Comparison of ENCODE assay signal across 7 mouse cellular contexts in the genomic region with DNA sequence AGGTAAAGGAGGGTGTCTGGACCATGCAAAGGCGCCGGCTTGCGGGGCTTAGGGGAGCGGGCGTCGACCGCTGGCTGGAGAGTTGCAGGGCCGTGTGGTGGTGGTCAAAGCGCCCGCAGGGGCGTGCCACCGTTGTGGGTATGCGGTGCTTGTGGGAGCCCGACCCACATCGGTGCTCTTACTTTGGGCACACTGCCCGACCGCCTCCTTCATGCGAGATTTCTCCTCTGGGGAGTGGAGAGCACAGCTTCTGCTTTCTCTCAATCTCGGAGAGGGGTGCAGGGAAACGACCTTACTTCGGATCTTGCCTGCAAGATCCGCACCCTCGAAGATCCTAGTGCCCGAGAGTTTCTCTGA. TPM values are rescaled to one million over a fixed set of nuclear protein-coding genes. Genes with fewer than 3 reads are reported as not detected.
DNase-seq lines count a peak whose midpoint lies in the region; ATAC-seq and TF ChIP-seq lines count a peak whose summit lies in the region.

No protein-coding gene starts in this region.

- H3K36me3 ChIP-seq in lung, postnatal 0 days (ENCODE audit: insufficient read depth, low read length): no peaks in the 10 kb centered on the region
- no peaks in the 10 kb centered on the region for H3K36me3 ChIP-seq in limb, embryonic 12.5 days
- peaks cover 9% of the 10 kb centered on the region for H3K36me3 ChIP-seq in small intestine, adult 2 months (ENCODE audit: control insufficient read depth, insufficient read depth, low read length)

- ATAC-seq in lung, postnatal 0 days: peak; percentile 45
- ATAC-seq in erythroid progenitor cell, adult 5-6 weeks (replicated peaks; ENCODE audit: low FRiP score, poor library complexity, severe bottlenecking): peak; percentile 57; the same call in 1 of the 2 replicates
- no peak; the same call in 1 of the 2 replicates for ATAC-seq in limb, embryonic 12.5 days (ENCODE audit: insufficient number of reproducible peaks, insufficient read depth, low FRiP score, low TSS enrichment, low read depth)
- no peak for ATAC-seq in inflammation-experienced regulatory T-cells, adult 6 months

- 1% methylated on average over 23 of the region's 24 CpGs for WGBS in lung, postnatal 0 days
- WGBS in limb, embryonic 12.5 days: under 1% methylated on average over 24 of the region's 24 CpGs
- 1% methylated on average over 24 of the region's 24 CpGs for WGBS in small intestine, adult 2 months

- H3K9me3 ChIP-seq in lung, postnatal 0 days (ENCODE audit: low read length): no peaks in the 10 kb centered on the region
- no peaks in the 10 kb centered on the region for H3K9me3 ChIP-seq in limb, embryonic 12.5 days

- DNase-seq in lung, postnatal 0 days (ENCODE audit: low spot score): no peak
- no peak for DNase-seq in lung, postnatal 36 days
- no peak for DNase-seq in retina, embryonic 14.5 days (ENCODE audit: low spot score)

- no peaks in the 10 kb centered on the region for H3K27me3 ChIP-seq in lung, postnatal 0 days (replicated peaks; ENCODE audit: insufficient read depth, low read length)
- H3K27me3 ChIP-seq in limb, embryonic 12.5 days: peaks cover 12% of the 10 kb centered on the region
- H3K27me3 ChIP-seq in small intestine, adult 2 months (ENCODE audit: control insufficient read depth, insufficient read depth, low read length): no peaks in the 10 kb centered on the region

- peak overlapping the region; percentile 71 for H3K4me2 ChIP-seq in lung, postnatal 0 days (replicated peaks; ENCODE audit: low read depth, low read length)
- H3K4me2 ChIP-seq in limb, embryonic 12.5 days: peak overlapping the region; percentile 91

- TF ChIP-seq POLR2A in small intestine, adult 2 months (IDR thresholded peaks at IDR 0.05; ENCODE audit: low read depth, low read length): no peak

- peak overlapping the region; percentile 82 for H3K27ac ChIP-seq in lung, postnatal 0 days (ENCODE audit: low read length)
- peak overlapping the region; percentile 64; the same call in 1 of the 2 replicates for H3K27ac ChIP-seq in limb, embryonic 12.5 days
- H3K27ac ChIP-seq in small intestine, adult 2 months (ENCODE audit: insufficient read depth, low read depth, low read length): peak overlapping the region; percentile 72

- peaks cover 8% of the 10 kb centered on the region; the same call in 1 of the 2 replicates for H3K4me1 ChIP-seq in lung, postnatal 0 days (ENCODE audit: insufficient read depth, low read depth, low read length)
- peaks cover 12% of the 10 kb centered on the region; the same call in 1 of the 2 replicates for H3K4me1 ChIP-seq in limb, embryonic 12.5 days (replicated peaks)
- peaks cover 26% of the 10 kb centered on the region for H3K4me1 ChIP-seq in small intestine, adult 2 months (ENCODE audit: control insufficient read depth, insufficient read depth, insufficient read length, low read length)

- H3K9ac ChIP-seq in lung, postnatal 0 days (replicated peaks; ENCODE audit: low read depth): peak overlapping the region; percentile 63
- H3K9ac ChIP-seq in limb, embryonic 12.5 days (replicated peaks): peak overlapping the region; percentile 66

- no peak for TF ChIP-seq EP300 in lung, postnatal 0 days (IDR thresholded peaks at IDR 0.05)

- no peak for TF ChIP-seq CTCF in lung, postnatal 0 days (IDR thresholded peaks at IDR 0.05)
- no peak for TF ChIP-seq CTCF in small intestine, adult 2 months (IDR thresholded peaks at IDR 0.05; ENCODE audit: extremely low read depth, insufficient read length, insufficient replicate concordance, low read depth, low read length)

- H3K4me3 ChIP-seq in lung, postnatal 0 days (ENCODE audit: low read depth, low read length): peak overlapping the region; percentile 60
- peak overlapping the region; percentile 58 for H3K4me3 ChIP-seq in limb, embryonic 12.5 days (replicated peaks)
- H3K4me3 ChIP-seq in small intestine, adult 2 months (ENCODE audit: low read depth, low read length): peak overlapping the region; percentile 86

RNA-seq across cellular contexts. Expression of a gene that starts 0.3 kb away (rescaled TPM):
- 25.2 and 33.1 TPM in 2 replicates for polyA plus RNA-seq in lung, postnatal 0 days (2015; fragmentation: Nextera tagmentation; extraction: Ambion mirVana)
- total RNA-seq in erythroid progenitor cell, adult 5-6 weeks (2015; ENCODE audit: low replicate concordance): not detected in 2 replicates
- 1.0 and 1.5 TPM in 2 replicates for total RNA-seq in erythroid progenitor cell, adult 5-6 weeks (2017; ENCODE audit: low replicate concordance)
- 1.7 and 2.5 TPM in 2 replicates for polyA plus RNA-seq in limb, embryonic 12.5 days (2016; fragmentation: Nextera tagmentation; extraction: Ambion mirVana)
- polyA plus RNA-seq in small intestine, adult 2 months (2012; rRNA removed): 7.6 and 27.9 TPM in 2 replicates
- polyA plus RNA-seq in inflammation-experienced regulatory T-cells, adult 6 months (2017; shearing (Covaris generic)): 1 to 10 TPM in 1 of 3 experiments, under 1 TPM in 1, not detected in 1; 0.40 to 1.6 TPM

RNA-seq across cellular contexts. Expression of a gene that starts 38.6 kb away (rescaled TPM):
- 20.1 and 34.1 TPM in 2 replicates for polyA plus RNA-seq in lung, postnatal 0 days (2015; fragmentation: Nextera tagmentation; extraction: Ambion mirVana)
- total RNA-seq in erythroid progenitor cell, adult 5-6 weeks (2015; ENCODE audit: low replicate concordance): 81.1 and 91.4 TPM in 2 replicates
- 34.5 and 43.0 TPM in 2 replicates for total RNA-seq in erythroid progenitor cell, adult 5-6 weeks (2017; ENCODE audit: low replicate concordance)
- polyA plus RNA-seq in limb, embryonic 12.5 days (2016; fragmentation: Nextera tagmentation; extraction: Ambion mirVana): 37.0 and 37.8 TPM in 2 replicates
- polyA plus RNA-seq in small intestine, adult 2 months (2012; rRNA removed): 6.3 and 12.4 TPM in 2 replicates
- polyA plus RNA-seq in inflammation-experienced regulatory T-cells, adult 6 months (2017; shearing (Covaris generic)): 10 to 100 TPM; 74.3 to 80.3 (median 78.1) TPM

Comparison
In these comparisons a context has a peak if more than half of its experiments do, and no peak if none do; other contexts are left out.
1. ATAC-seq: peak in lung, postnatal 0 days (single experiment) and erythroid progenitor cell, adult 5-6 weeks (single experiment); none in limb, embryonic 12.5 days (single experiment) and inflammation-experienced regulatory T-cells, adult 6 months (single experiment).
2. Peak in every context shown above with its lines, with median percentiles within 50 percentile points of each other: H3K27ac ChIP-seq and H3K4me3 ChIP-seq.